ENCODE assay signal across 8 mouse cellular contexts in the genomic region with DNA sequence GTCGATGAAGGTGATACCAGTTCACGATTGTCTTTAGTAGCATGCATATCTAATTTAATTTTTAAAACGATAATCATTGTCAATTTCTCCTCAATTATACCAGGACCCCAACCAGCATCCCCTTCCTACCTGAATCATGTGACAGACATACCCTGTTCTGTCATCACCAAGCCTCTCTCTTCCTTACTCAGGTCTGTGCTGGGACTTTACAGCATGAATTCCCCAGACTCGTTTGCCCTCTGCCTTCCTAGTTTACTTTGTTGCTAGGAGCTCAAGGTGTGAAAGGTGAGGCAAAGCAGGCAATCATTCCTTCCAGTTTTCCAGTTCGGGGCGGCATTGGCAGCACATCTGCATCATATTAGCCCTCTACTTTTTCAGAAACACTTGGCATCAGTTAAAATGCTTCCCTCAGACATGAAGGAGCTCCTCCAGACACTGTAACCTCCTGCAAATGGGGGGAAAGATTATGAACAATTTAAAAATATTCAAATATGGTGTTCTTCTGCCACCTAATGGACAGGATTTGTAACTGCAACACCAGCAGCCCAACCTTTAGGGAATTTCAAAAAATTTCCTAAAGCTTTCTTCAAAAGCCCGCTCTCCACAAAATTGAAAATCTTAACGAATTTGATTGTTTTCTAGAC. TPM values are rescaled to one million over a fixed set of nuclear protein-coding genes. Genes with fewer than 3 reads are reported as not detected.
DNase-seq lines count a peak whose midpoint lies in the region; ATAC-seq and TF ChIP-seq lines count a peak whose summit lies in the region.

No protein-coding gene starts in this region.

- no peak for DNase-seq in kidney, postnatal 10 days
- DNase-seq in ES-CJ7 (ENCODE audit: low read depth, low spot score), result peak; percentile 9
- peak; percentile 54 for DNase-seq in embryo, embryonic 11 days
- no peak for DNase-seq in gastrocnemius, postnatal 36 days
- DNase-seq in gastrocnemius, postnatal 4 days (ENCODE audit: low spot score in 2 of 2), result no peak

- ATAC-seq in kidney, embryonic 15.5 days (replicated peaks; ENCODE audit: low FRiP score), result peak; percentile 43; the same call in 1 of the 2 replicates
- no peak for ATAC-seq in intestine, postnatal 0 days
- ATAC-seq in neural tube, embryonic 14.5 days (ENCODE audit: low read depth), result peak; percentile 66

- H3K9me3 ChIP-seq in kidney, embryonic 15.5 days (replicated peaks), result no peaks in the 10 kb centered on the region
- H3K9me3 ChIP-seq in intestine, postnatal 0 days (ENCODE audit: control insufficient read depth), result no peaks in the 10 kb centered on the region
- no peaks in the 10 kb centered on the region for H3K9me3 ChIP-seq in neural tube, embryonic 14.5 days (ENCODE audit: control insufficient read depth, low read length)

- no peak overlapping the region for H3K9ac ChIP-seq in kidney, embryonic 15.5 days
- H3K9ac ChIP-seq in intestine, postnatal 0 days (ENCODE audit: low read depth, low read length), result no peak overlapping the region
- H3K9ac ChIP-seq in neural tube, embryonic 14.5 days (replicated peaks; ENCODE audit: low read depth, low read length), result no peak overlapping the region

- peak; percentile 73 for TF ChIP-seq CTCF in intestine, postnatal 0 days (IDR thresholded peaks at IDR 0.05; ENCODE audit: low read depth)

- H3K27me3 ChIP-seq in kidney, embryonic 15.5 days, result no peaks in the 10 kb centered on the region
- H3K27me3 ChIP-seq in intestine, postnatal 0 days (replicated peaks; ENCODE audit: control insufficient read depth, insufficient read depth, low read length), result no peaks in the 10 kb centered on the region
- no peaks in the 10 kb centered on the region for H3K27me3 ChIP-seq in neural tube, embryonic 14.5 days (ENCODE audit: control insufficient read depth, insufficient read depth, low read length)

- H3K27ac ChIP-seq in kidney, embryonic 15.5 days, result no peak overlapping the region
- no peak overlapping the region for H3K27ac ChIP-seq in intestine, postnatal 0 days (ENCODE audit: low read depth, low read length)
- no peak overlapping the region for H3K27ac ChIP-seq in neural tube, embryonic 14.5 days (ENCODE audit: low read depth, low read length)

- intact Hi-C loops in gastrocnemius, postnatal 36 days (cut with DNase I), result no loop called here

- H3K4me2 ChIP-seq in kidney, embryonic 15.5 days, result no peak overlapping the region
- no peak overlapping the region for H3K4me2 ChIP-seq in intestine, postnatal 0 days (replicated peaks; ENCODE audit: low read depth)
- no peak overlapping the region for H3K4me2 ChIP-seq in neural tube, embryonic 14.5 days (ENCODE audit: low read depth, low read length)

- WGBS in kidney, embryonic 15.5 days, result 50% methylated on average over 8 of the region's 8 CpGs
- WGBS in intestine, postnatal 0 days, result 39% methylated on average over 8 of the region's 8 CpGs
- WGBS in neural tube, embryonic 14.5 days, result 62% methylated on average over 8 of the region's 8 CpGs

- H3K36me3 ChIP-seq in kidney, embryonic 15.5 days, result no peaks in the 10 kb centered on the region
- H3K36me3 ChIP-seq in intestine, postnatal 0 days (ENCODE audit: control insufficient read depth, insufficient read depth), result no peaks in the 10 kb centered on the region
- no peaks in the 10 kb centered on the region for H3K36me3 ChIP-seq in neural tube, embryonic 14.5 days (ENCODE audit: control insufficient read depth, insufficient read depth, low read length)

- 0 out of 2 replicates have a peak, but pooled peaks cover 2% of the 10 kb centered on the region for H3K4me1 ChIP-seq in kidney, embryonic 15.5 days
- no peaks in the 10 kb centered on the region for H3K4me1 ChIP-seq in intestine, postnatal 0 days (replicated peaks; ENCODE audit: control insufficient read depth, insufficient read depth, low read length)
- H3K4me1 ChIP-seq in neural tube, embryonic 14.5 days (ENCODE audit: control insufficient read depth, insufficient read depth, low read length), result no peaks in the 10 kb centered on the region

- no peak overlapping the region for H3K4me3 ChIP-seq in kidney, embryonic 15.5 days (replicated peaks)
- H3K4me3 ChIP-seq in intestine, postnatal 0 days (ENCODE audit: low read depth, low read length), result no peak overlapping the region
- no peak overlapping the region for H3K4me3 ChIP-seq in neural tube, embryonic 14.5 days (ENCODE audit: low read depth, low read length)

RNA-seq across cellular contexts. Expression of a gene that starts 36.3 kb away (rescaled TPM):
- 3.3 and 5.2 TPM in 2 replicates for polyA plus RNA-seq in kidney, embryonic 15.5 days (2015; fragmentation: Nextera tagmentation; extraction: Ambion mirVana)
- polyA plus RNA-seq in intestine, postnatal 0 days (2015; fragmentation: Nextera tagmentation; extraction: Ambion mirVana), result 1.2 and 2.3 TPM in 2 replicates
- 0.22 TPM in 1 of 2 replicates, not detected in the other for polyA plus RNA-seq in neural tube, embryonic 14.5 days (2014; fragmentation: Nextera tagmentation; extraction: Ambion mirVana)
- total RNA-seq in gastrocnemius, postnatal 36 days (2021), result 10 to 100 TPM; 16.5 to 19.1 TPM
- total RNA-seq in gastrocnemius, postnatal 4 days (2021), result 10 to 100 TPM; 31.9 to 32.8 TPM

RNA-seq across cellular contexts. Expression of a gene that starts 49.4 kb away (rescaled TPM):
- 307 and 315 TPM in 2 replicates for polyA plus RNA-seq in kidney, embryonic 15.5 days (2015; fragmentation: Nextera tagmentation; extraction: Ambion mirVana)
- 322 and 324 TPM in 2 replicates for polyA plus RNA-seq in intestine, postnatal 0 days (2015; fragmentation: Nextera tagmentation; extraction: Ambion mirVana)
- 171 and 179 TPM in 2 replicates for polyA plus RNA-seq in neural tube, embryonic 14.5 days (2014; fragmentation: Nextera tagmentation; extraction: Ambion mirVana)
- total RNA-seq in gastrocnemius, postnatal 36 days (2021), result 10 to 100 TPM; 16.8 to 19.0 TPM
- 10 to 100 TPM; 76.8 to 84.5 TPM for total RNA-seq in gastrocnemius, postnatal 4 days (2021)

Comparison
In these comparisons a context has a peak if more than half of its experiments do, and no peak if none do; other contexts are left out.
1. DNase-seq: peak in ES-CJ7 (single experiment) and embryo, embryonic 11 days (single experiment); none in kidney, postnatal 10 days (single experiment), gastrocnemius, postnatal 36 days (0 of 2) and gastrocnemius, postnatal 4 days (0 of 2).